Mouse (Mus musculus) midbrain, postnatal 0 days (tissue): ENCODE results near the gene Cep128. TPM values are rescaled to one million over a fixed set of nuclear protein-coding genes. Genes with fewer than 3 reads are reported as not detected.

ENCODE experiments used
- ATAC-seq: fragments of 200-750 bp; cut with Nextera tagmentation; 2 replicates; pipeline ENCODE4 v1.8.0; 2017; ENCODE audit warnings: moderate number of reproducible peaks, mild to moderate bottlenecking, moderate TSS enrichment, moderate library complexity; ENCODE audit not compliant: low FRiP score
- DNase-seq: peaks from one replicate; pipeline ENCODE4 v3.0.0-alpha.2; 2015; ENCODE audit warnings: low spot score
- H3K27ac ChIP-seq: fragments of 300-500 bp; sonication (generic); 2 replicates; pipeline ENCODE4 v1.5.1; 2014; ENCODE audit warnings: low read depth, mild to moderate bottlenecking, low read length, mixed read lengths
- H3K27me3 ChIP-seq: fragments of 300-500 bp; sonication (generic); 2 replicates; pipeline ENCODE4 v1.6.1; 2014; ENCODE audit warnings: low read length, control low read depth, mixed read lengths; ENCODE audit not compliant: insufficient read depth
- H3K36me3 ChIP-seq: fragments of 300-500 bp; sonication (generic); 2 replicates; pipeline ENCODE4 v1.6.1; 2014; ENCODE audit warnings: low read length, control low read depth, mixed read lengths; ENCODE audit not compliant: insufficient read depth
- H3K4me1 ChIP-seq: fragments of 300-500 bp; sonication (generic); 2 replicates; pipeline ENCODE4 v1.6.1; 2014; ENCODE audit warnings: mild to moderate bottlenecking, control low read depth, antibody characterized with exemption, low read length, mixed read lengths; ENCODE audit not compliant: insufficient read depth
- H3K4me2 ChIP-seq: fragments of 300-500 bp; sonication (generic); 2 replicates; pipeline ENCODE4 v1.6.1; 2014; ENCODE audit warnings: low read depth, mild to moderate bottlenecking, low read length, mixed read lengths; ENCODE audit not compliant: poor library complexity, severe bottlenecking
- H3K4me3 ChIP-seq: fragments of 300-500 bp; sonication (generic); 2 replicates; pipeline ENCODE4 v1.5.1; 2014; ENCODE audit warnings: low read depth, mild to moderate bottlenecking, low read length, moderate library complexity
- H3K9ac ChIP-seq: fragments of 300-500 bp; sonication (generic); replicated peaks from 2 replicates; pipeline ENCODE4 v1.6.1; 2014; ENCODE audit warnings: mild to moderate bottlenecking, low read length, moderate library complexity, mixed read lengths; ENCODE audit not compliant: poor library complexity, severe bottlenecking
- H3K9me3 ChIP-seq: fragments of 300-500 bp; sonication (generic); 2 replicates; pipeline ENCODE4 v1.6.1; 2016; ENCODE audit warnings: low read length, control low read depth
- CTCF ChIP-seq: IDR thresholded peaks from 2 replicates; pipeline ENCODE4 v1.5.1; 2016; ENCODE audit warnings: antibody characterized with exemption, mild to moderate bottlenecking
- WGBS: fragments of 180-500 bp; shearing (Covaris S2); extraction: QIAGEN DNeasy Blood & Tissue Kit; methylation state at CpG from one replicate; pipeline ENCODE4 v1.1.7; 2014; 5-methylcytosine and 5-hydroxymethylcytosine counted together
- polyA plus RNA-seq: library from polyadenylated mRNA; unstranded; fragments of >200 nt; fragmentation: Nextera tagmentation; extraction: Ambion mirVana; gene quantifications from 2 replicates; pipeline ENCODE4 v1.2.1, GENCODE M21; 2015
- total RNA-seq: library from RNA; depleted of rRNA; stranded (reverse); fragments of >200 nt; gene quantifications from 2 replicates; pipeline ENCODE4 v1.2.3, GENCODE M21; 2014

The Cep128 gene
- total and polyA plus RNA-seq, 2 experiments from 2014 or later = 3.3 to 11.4 TPM

- DNase-seq (no peak), ATAC-seq (no peak)
- Histone ChIP-seq H3K4me3 (no peak overlapping the region), H3K27ac (no peak overlapping the region), H3K9ac (no peak overlapping the region), H3K9me3 (no peaks in the 10 kb centered on the region), H3K4me2 (no peak overlapping the region), H3K27me3 (no peaks in the 10 kb centered on the region), H3K36me3 (no peaks in the 10 kb centered on the region), H3K4me1 (no peaks in the 10 kb centered on the region)
- no peak for TF ChIP-seq CTCF
- WGBS = 83% methylated on average over 5 of the region's 5 CpGs
These were observed 355.1 kb downstream of the Cep128 start for GRCm38 (mm10) chr12:91029116-91029515.

DNA sequence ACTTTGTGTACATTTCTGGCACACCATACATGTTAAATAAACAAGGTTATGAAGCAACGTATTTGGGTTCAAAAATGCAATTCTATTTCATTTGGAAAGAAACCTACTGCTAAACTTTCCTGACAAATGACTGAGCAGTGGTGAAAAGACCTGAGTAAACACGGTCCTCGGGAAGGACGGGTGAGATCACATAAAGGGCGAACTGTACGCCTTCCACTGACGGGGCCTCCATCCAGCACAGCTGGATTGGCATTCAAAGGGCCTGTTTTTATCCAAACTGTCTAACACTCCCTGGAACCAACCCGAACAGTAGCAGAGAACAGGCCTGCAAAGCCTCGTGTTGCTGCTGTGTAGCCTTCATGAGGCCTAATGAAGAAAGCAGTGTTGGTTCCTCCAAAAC, 356.5 kb downstream of the Cep128 start:
- no peak for DNase-seq
- H3K27me3 ChIP-seq = no peaks in the 10 kb centered on the region
- 91% methylated on average over 9 of the region's 9 CpGs for WGBS
- no peaks in the 10 kb centered on the region for H3K9me3 ChIP-seq
- no peaks in the 10 kb centered on the region for H3K4me1 ChIP-seq
- no peak overlapping the region for H3K27ac ChIP-seq
- no peak overlapping the region for H3K4me3 ChIP-seq
- ATAC-seq = no peak
- no peak for TF ChIP-seq CTCF
- no peaks in the 10 kb centered on the region for H3K36me3 ChIP-seq
- H3K9ac ChIP-seq = no peak overlapping the region
- no peak overlapping the region for H3K4me2 ChIP-seq

GRCm38 (mm10) chr12:91027100-91027499, 357.1 kb downstream of the Cep128 start:
- H3K36me3 ChIP-seq = no peaks in the 10 kb centered on the region
- TF ChIP-seq CTCF = no peak
- H3K27me3 ChIP-seq = no peaks in the 10 kb centered on the region
- WGBS = 93% methylated on average over 4 of the region's 4 CpGs
- no peak overlapping the region for H3K9ac ChIP-seq
- H3K4me2 ChIP-seq = no peak overlapping the region
- ATAC-seq = no peak
- H3K4me3 ChIP-seq = no peak overlapping the region
- H3K4me1 ChIP-seq = no peaks in the 10 kb centered on the region
- H3K9me3 ChIP-seq = no peaks in the 10 kb centered on the region
- DNase-seq = no peak
- H3K27ac ChIP-seq = no peak overlapping the region

DNA sequence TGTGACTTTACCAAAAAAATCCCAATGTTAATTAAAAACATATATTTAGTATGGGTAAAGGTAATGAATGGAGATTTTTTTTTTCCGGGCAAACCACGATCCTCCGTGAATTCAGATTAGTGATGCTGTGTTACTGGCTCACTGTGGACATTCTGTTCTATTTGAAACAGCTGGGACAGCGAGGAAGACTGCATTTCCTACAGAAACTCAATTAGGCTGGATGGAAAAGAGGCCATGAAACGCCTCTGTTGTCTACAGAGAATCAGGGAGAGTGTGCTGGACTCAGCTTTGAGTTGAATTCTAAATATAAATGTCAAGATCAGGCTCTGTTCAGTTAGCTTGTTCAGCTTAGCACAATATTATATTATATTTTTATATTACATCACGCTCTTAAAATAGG, 369.1 kb downstream of the Cep128 start:
- peak; percentile 10 for DNase-seq
- TF ChIP-seq CTCF = no peak

GRCm38 (mm10) chr12:91013043-91013442, 371.2 kb downstream of the Cep128 start:
- Histone ChIP-seq H3K4me1 (no peaks in the 10 kb centered on the region), H3K9me3 (no peaks in the 10 kb centered on the region), H3K36me3 (no peaks in the 10 kb centered on the region), H3K4me2 (no peak overlapping the region), H3K27ac (no peak overlapping the region), H3K27me3 (no peaks in the 10 kb centered on the region), H3K9ac (no peak overlapping the region), H3K4me3 (no peak overlapping the region)
- DNase-seq (no peak), ATAC-seq (no peak)
- 65% methylated on average over 6 of the region's 6 CpGs for WGBS
- no peak for TF ChIP-seq CTCF

More for the DNA sequence above, 369.1 kb downstream of the Cep128 start:
- Histone ChIP-seq H3K9me3 (no peaks in the 10 kb centered on the region), H3K36me3 (no peaks in the 10 kb centered on the region), H3K27ac (no peak overlapping the region), H3K9ac (no peak overlapping the region), H3K4me3 (no peak overlapping the region), H3K4me1 (no peaks in the 10 kb centered on the region), H3K4me2 (no peak overlapping the region), H3K27me3 (no peaks in the 10 kb centered on the region)
- no peak for ATAC-seq
- WGBS = 38% methylated on average over 6 of the region's 6 CpGs

DNA sequence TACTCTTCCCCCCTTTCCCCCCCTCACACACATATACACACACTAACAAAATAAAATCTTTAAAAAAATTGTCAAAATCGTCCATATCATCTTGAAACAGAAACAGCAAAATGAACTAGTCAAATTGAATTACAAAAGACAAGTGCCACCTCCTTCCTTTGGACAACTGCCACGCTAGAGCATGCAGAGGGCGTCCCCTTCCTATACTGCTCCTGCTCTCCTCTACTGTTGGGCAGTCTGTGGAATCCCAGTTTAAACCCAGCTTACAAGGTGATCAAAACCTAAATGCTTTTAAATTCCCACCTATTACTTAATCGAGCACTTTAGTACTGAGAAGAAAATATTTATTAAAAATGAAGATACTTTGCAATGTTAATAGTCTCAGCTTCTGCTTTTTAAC, 372.0 kb downstream of the Cep128 start:
- no peak overlapping the region for H3K9ac ChIP-seq
- no peak overlapping the region for H3K27ac ChIP-seq
- H3K4me1 ChIP-seq = no peaks in the 10 kb centered on the region
- no peaks in the 10 kb centered on the region for H3K9me3 ChIP-seq
- no peak overlapping the region for H3K4me2 ChIP-seq
- no peaks in the 10 kb centered on the region for H3K27me3 ChIP-seq
- no peak for ATAC-seq
- WGBS = 57% methylated on average over 4 of the region's 4 CpGs
- H3K4me3 ChIP-seq = no peak overlapping the region
- no peak for TF ChIP-seq CTCF
- no peaks in the 10 kb centered on the region for H3K36me3 ChIP-seq
- no peak for DNase-seq

GRCm38 (mm10) chr12:91008736-91009135, 375.5 kb downstream of the Cep128 start:
- no peak overlapping the region for H3K9ac ChIP-seq
- no peak for DNase-seq

More at GRCm38 (mm10) chr12:91008736-91009135, 375.5 kb downstream of the Cep128 start:
- Histone ChIP-seq H3K36me3 (no peaks in the 10 kb centered on the region), H3K4me1 (no peaks in the 10 kb centered on the region), H3K9me3 (no peaks in the 10 kb centered on the region), H3K4me2 (no peak overlapping the region), H3K4me3 (no peak overlapping the region), H3K27me3 (no peaks in the 10 kb centered on the region), H3K27ac (no peak overlapping the region)
- 90% methylated on average over 5 of the region's 5 CpGs for WGBS
- ATAC-seq = no peak
- no peak for TF ChIP-seq CTCF
